Mouse (Mus musculus) ovary, postnatal 14 days (tissue): ENCODE data around the gene Zfp207.
A peak's percentile ranks its signal among the peaks of the same experiment; 100 is the strongest.
"Not testable (repeated sequence)": the region's sequence is repeated elsewhere in the genome, so short reads cannot be mapped to it uniquely, and the experiment has no call there.

Experiments
- DNase-seq: peaks from one replicate; pipeline ENCODE4 v3.0.0; 2022; ENCODE audit warnings: low spot score

Gene Zfp207

DNA sequence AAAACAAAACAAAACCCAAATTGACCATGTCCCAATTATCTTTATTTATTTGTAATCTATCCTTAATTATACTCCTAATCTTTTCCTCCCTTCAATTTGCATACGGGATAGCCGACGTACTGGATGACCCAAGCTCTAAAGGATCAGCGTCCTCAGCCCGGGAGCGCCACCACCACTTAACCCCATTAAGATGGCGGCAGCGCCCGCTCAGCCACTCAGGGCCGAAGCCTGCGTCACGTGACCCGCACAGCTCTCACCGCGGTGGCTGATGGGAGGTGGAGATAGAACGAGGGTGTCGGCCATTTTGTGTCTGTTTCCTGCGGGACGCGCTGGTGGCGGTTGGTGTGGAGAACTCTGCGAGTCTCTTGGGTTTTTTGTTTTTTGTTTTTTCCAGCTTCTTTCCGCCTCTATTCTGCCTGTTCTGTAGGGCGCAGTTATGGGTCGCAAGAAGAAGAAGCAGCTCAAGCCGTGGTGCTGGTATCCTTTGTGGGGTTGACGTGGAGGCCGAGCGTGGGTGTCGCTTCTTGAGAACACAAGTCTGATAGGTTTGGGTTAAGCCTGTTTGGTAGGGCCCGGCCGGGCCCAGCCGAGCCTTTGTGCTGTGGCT, at the start of gene Zfp207:
Gene Zfp207 (plus strand): TSS at position 261 of the 607 bp plus-strand sequence.
- DNase-seq: peak; percentile 92

DNA sequence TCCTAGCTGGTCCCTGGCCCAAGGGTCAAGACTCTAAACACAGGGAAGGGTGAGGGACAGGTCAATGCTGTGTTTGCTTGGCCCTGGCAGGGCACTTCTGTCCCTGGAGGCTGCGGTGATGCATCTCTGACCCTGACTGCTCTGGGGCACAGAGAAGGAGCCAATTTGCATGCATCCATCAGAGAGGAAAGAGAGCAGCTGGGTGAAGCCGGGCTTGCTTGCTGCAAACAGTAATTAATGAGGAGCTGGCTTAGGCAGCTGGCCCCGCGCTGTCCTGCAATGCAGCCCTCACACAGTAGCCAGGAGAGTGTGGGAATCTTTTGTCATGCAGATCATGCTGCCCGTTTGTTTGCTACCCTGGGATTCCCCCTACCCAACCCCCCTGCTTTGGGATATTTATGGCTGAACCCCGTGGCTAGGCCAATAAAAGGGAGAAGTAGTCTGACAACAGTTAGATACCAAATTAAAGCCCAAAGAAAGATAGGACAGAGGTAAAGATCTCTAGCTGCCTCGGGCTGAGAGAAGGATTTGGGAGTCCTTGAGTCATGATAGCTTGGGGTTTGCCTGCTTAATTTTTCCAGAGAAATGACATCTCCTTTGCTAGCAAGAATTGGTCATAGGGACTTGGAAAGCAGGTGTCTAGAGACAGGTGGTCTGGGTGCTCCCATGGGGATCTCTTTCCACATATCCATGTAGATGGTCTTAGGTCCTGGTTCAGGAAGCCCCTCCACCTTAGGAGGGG, 47.3 kb upstream of the Zfp207 start:
- DNase-seq: no peak

DNA sequence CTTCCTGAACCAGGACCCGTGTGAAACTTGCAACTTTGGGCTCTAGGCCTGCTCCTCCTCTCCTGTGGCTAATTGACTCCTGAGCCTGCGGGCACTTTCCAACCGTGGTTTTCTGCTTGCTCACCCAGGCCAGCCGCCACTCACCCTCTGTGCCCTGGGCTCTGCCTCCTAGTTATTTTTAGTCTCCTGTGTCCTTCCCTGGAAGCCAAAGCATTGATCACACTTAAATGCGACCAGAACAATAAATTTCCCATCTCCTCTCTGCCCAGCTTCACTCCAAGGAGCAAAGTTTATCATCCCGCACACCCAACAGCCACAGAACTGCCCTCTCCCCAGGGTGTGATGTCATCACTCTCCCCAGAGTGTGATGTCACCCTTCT, 46.7 kb upstream of the Zfp207 start:
- no peak for DNase-seq

DNA sequence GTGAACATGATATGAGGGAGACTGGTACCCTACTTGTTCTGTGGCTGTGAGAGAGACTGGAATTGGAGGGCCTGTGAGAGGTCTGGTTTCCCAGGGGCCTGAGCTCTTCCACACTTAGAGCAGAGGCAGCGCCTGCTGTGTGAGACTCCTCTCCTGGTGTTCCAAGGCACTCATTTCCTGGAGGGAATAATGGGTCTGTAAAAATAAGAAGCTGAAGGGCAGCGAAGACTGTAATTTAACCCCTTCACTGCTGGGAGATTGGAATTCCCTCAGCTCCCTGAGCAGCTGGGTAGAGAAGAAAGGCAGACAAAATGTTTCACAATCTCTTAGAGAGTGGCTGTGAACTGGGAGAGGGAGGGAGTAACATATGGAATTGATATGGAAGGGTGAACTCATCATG, 40.6 kb upstream of the Zfp207 start:
- no peak for DNase-seq

DNA sequence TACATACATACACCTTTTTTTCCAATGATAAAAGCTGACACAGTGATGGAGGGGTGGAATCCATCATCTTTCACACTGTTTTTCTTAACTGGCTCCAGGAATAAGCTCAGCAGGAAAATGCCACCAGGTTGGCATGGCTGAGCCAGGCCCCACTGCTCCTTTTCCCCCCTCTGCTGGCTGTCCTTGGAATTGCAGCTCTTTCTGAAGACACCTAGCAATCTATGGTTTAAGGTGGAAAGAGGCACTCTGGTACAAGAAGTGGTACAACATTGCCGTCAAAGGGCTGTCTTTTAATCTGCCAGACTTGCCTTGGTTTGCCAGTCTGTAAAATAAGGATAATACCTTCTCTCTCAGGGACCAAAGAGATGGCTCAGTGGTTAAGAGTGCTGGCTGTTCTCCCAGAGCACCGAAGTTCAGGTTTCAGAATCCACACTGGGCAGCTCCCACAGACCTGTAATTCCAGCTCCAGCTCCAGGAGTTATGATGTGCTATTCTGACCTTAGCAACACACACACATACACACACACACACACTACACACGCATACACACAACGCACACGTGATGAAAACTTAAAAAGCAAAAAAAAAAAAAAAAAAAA, 31.1 kb upstream of the Zfp207 start:
- peak; percentile 87 for DNase-seq

DNA sequence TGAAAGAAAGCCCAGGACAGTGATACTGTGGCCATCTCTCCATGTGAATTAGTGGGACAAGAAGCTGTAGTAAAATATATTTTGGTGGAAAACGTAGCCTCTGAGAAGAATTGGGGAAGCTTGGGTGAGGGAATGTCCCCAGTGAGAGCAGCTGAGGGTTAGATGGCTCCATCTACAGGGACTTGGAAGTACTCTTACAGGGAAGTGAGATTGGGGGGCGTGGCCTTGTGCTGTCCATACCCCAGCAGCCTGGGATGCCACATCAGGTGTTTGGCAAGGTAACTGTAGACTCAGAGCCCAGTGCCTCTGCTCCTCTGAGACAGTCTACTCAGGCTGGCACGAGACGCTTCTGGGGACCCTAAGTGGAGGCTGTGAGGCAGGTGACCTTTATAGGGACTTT, 28.2 kb upstream of the Zfp207 start:
- DNase-seq: no peak

DNA sequence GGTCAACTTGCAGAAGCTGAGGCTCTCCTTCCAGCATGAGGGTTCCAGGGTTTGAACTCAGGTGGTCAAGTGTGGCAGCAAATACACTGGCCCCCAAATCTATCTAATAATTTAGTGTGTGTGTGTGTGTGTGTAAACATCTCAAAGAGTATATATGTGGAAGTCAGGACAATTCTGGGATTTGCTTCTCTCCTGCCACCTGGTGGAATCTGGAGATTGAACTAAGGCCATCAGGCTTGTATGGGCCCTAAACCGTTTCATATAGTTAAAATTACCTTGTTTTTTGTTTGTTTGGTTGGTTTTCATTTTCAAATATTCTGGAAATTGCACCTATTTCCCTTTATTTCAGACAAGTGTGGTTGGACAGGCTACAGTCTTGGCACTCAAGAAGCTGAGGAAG, 14.1 kb upstream of the Zfp207 start:
- DNase-seq: no peak

DNA sequence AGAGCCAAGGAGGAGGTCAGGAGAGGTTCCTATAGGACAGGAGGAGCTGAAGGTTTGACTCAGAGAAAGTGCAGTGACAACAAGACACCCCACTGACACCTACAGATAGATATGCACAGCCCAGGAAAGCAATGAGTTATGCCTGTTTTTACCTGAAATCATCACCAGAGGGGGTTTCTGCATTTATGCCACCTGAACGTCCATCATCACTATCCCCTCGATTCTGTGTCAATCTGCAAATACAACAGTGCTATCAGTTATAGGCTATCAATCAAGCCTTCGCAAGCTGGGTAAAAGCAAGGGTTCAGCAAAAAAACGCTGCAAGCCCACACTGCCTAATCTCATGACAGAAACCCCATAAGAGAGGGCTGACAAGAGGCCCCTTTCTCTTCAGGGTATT, 6.4 kb upstream of the Zfp207 start:
- no peak for DNase-seq

DNA sequence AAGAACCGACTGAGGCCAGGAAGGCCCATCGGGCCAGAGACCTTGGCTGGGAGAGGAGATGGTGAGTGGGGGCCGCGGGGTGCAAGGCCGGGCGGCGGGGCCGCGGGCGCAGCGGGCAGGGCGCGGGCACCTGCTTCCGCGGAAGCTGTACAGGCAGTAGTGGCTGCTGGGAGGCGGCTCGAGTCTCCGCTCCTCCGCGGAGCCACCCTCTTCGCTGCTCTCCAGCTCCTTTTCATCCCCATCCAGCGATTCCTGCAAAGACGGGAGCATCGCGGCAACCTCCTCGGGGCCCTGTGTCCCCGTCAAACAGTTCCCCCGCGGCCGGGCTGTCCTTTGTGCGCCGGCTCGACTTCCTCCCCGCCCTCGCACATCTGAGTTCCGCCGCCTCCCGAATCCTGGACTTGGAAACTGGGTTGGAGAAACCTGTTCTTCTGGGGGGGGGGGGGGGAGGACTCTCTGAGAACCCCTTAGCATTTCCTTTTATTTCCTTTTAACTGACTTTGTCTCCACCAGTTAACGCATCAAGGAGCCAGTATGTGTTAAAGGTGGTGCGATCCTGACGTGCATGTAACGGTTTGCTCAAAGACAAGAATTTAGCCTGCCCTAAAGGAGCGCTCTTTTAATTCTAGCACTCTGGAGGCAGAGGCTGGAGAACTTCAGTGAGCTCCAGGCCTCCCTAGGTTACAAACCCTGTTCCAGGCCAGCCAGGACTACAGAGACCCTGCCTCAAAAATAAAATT, 5.2 kb upstream of the Zfp207 start, which contains the start of gene 5730455P16Rik:
Gene 5730455P16Rik (minus strand): TSS at position 323 of the 740 bp plus-strand sequence.
- peak; percentile 76 for DNase-seq

DNA sequence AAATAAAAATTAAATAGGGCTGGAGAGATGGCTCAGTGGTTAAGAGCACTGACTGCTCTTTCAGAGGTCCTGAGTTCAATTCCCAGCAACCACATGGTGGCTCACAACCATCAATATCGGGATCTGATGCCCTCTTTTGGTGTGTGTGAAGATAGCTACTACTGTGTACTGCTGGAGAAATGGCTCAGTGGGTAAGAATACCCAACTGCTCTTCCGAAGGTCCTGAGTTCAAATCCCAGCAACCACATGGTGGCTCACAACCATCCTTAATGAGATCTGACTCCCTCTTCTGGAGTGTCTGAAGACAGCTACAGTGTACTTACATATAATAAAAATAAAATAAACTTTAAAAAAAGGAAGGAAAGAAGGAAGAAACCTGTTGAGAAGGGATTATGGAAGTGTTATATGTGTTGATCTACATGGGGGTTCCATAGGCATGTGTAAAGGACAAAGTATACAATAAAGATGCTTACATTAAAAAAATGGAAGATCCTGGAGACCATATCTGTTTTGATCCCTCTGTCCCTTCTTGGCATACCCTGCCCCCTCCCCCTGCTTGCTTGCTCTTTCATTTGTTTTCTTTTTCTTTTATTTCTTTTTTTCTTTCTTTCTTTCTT, 4.5 kb upstream of the Zfp207 start:
- not testable (repeated sequence) for DNase-seq

DNA sequence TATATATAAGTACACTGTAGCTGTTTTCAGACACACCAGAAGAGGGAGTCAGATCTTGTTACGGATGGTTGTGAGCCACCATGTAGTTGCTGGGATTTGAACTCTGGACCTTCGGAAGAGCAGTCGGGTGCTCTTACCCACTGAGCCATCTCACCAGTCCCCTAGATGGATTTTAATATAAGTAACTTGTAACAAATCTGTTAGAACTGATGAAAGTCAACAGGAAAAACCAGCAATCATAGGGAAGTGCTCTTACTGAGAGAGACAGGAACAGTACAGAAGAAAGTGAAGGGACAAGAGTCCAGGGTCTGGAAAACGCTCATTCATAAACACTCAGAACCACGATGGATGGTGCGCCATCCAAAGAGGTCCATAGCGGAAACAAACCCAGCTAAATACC, 3.9 kb upstream of the Zfp207 start:
- DNase-seq: not testable (repeated sequence)

DNA sequence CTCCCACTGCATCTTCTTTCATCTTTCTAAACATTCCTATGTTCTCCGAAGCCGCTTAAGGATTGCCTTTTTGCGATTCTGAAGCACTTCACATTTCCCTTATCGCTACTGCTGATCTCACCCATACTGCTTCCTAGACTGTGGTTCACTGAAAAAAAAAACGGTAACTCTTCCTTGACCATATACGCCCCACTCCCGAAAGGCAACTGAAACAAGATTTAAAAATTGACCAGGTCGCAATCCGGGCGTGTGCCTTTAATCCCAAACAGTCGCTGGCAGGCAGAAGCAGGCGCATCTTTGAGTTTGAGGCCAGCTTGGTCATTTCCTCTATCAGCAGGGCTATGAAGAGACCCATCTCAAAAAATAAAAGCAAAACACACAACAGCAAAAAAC, 457 bp upstream of the Zfp207 start:
- DNase-seq: peak; percentile 27

DNA sequence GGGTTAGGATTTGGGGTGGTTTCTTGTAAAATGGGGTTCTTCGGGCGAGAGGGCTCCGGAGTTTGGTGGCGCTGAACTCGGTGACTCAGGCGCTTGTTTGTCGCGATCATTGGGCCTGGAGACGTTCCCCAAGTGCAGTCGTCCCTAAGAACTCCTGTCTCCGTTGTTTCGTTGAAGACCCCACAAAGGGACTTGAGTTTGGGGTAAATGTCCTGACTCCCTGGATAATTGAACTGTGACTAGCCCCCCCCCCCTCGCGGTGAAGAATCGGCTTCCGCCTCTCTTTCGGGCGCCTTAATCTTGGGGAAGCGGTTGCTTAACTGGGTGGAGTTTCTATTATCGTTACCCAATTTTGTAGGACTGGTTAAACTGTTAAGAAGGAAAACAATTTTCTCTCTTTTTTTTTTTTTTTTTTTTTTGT, 557 bp downstream of the Zfp207 start:
- no peak for DNase-seq

DNA sequence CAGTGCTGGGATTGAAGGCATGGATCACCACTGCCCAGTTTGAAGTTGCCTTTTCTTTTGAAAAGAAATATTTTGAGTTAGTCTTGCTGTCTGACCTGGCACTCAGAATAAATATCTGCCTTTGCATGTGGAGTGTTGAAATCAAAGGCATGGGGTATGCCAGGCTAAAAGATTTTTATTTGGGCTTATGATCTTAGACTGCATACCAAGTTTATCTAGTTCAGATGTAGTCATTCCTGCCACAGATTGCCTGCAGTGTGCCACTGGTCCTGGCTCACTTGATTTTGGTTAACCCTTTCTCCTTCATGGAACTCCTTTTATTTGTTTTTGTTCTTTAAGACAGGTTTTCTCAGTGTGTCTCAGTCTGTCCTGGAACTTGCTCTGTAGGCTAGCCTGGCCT, 1.4 kb downstream of the Zfp207 start:
- no peak for DNase-seq

DNA sequence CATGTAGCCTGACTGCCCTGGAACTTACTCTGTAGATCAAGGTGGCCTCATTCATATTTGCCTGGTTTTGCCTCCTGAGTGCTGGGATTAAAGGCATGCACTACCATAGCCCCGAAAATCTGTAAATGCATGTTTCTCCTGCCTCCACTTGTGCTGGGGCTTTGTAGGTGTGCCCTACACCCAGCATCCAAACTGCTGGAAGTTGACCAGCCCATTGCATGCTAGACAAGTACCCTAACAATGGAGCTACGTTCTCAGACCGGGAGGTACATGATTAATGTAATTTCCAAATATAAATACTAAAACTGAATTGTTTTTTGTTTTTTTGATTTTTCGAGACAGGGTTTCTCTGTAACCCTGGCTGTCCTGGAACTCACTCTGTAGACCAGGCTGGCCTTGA, 2.0 kb downstream of the Zfp207 start:
- no peak for DNase-seq

DNA sequence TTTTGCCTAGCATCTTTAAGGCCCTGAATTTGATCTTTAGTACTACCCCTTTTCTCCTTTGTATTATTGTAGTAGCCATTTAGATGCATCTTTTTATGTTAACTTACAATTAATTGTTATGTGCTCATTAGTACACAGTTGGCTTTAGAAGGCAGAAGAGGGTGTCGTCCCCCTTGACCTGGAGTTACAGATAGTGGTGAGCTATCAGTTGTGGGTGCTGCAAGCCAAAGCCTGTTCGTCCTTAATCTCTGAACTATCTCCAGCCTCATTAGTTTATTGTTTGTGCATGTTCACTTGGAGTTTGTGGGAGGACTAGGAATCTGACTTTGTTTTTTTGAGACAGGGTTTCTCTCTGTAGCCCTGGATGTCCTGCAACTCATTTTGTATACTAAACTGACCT, 3.7 kb downstream of the Zfp207 start:
- DNase-seq: no peak

DNA sequence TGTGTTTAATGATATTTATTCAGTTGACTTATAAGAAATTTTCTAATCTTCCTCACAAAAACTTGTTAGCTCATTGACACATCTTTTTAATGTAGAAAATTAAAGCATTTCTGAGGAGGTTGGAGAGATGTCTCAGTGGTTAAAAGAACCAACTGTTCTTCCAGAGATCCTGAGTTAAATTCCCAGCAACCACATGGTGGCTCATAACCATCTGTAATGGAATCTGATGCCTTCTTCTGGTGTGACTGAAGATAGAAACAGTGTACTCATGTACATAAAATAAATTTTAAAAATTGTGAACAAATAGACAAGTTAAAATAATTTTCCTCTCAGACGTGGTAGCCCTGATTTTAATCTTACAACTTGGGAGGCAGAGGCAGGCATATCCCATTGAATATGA, 6.8 kb downstream of the Zfp207 start:
- DNase-seq: no peak

DNA sequence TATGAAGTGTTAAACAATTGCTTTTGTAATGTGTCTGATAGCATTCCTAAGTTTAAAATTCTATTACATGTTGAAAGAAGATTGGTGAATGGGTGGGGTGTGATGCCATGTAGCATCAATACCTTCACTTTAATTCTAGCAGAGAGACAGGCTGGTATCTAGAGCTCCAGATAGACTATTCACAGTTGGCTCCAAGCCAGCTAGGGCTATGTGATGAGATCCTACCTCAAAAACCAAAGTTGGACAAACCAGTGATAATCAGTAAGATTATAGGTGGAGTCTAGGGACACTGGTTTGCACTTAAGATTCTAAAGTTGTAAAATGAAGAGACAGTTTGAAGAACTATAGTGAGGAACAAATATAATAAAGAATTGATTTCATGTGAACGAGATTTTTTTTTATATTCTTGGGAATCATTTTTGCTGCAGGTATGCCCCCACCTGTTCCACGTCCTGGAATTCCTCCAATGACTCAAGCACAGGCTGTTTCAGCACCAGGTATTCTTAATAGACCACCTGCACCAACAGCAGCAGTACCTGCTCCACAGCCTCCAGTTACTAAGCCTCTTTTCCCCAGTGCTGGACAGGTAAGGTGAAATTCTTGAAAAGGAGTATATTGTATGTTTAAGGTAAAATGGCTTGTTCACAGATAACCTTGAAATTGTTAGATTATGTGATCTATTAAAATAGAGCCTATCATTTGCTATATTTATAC, 8.5 kb downstream of the Zfp207 start:
- no peak for DNase-seq

DNA sequence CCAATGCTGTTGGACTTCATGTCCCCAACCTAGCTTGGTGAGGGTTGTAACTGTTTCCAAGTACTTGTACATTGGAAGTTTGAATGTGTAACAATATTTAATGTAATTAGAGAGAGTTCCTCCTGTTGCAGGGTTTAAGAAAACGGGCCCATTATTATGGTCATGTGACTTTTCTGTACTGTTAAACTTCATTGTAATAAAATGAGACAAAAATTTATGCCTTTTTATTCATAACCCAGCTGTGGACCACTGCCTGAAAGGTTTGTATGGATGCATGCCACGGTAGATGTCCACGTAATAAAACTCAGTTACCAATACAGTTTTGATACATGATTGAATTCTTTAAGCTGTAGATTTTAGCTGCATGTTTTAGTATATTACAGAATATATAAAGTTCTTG, 12.9 kb downstream of the Zfp207 start:
- no peak for DNase-seq

DNA sequence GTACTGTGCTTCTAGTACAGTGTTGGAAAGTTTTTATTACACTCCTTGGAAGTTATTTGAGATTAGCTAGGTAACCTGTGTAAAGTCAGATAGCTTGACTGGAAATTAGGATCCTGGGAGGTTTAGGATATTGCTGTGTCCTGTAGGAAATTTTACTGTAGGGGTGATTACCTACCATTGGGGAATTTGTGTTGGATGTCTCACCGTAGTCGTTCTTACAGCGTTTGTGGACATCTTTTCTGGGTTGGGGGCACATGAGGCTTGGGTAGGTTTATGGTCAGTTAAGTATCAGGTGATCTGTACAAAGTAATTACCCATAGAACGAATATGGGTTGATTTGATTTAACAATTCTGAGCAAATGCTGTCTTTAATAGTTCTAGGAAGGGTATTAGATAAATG, 13.5 kb downstream of the Zfp207 start:
- no peak for DNase-seq

DNA sequence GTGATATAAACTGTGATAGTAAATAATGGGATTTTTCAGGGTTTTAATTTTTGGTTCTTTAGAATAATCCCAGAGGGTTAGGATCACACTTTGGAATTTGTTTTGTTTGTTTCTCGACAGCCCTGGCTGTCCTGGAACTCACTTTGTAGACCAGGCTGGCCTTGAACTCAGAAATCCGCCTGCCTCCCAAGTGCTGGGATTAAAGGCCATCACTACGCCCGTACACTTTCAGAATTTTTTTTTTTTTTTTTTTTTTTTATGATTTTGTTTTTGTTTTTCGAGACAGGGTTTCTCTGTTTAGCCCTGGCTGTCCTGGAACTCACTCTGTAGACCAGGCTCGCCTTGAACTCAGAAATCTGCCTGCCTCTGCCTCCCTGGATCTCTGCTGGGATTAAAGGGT, 24.8 kb downstream of the Zfp207 start:
- not testable (repeated sequence) for DNase-seq

DNA sequence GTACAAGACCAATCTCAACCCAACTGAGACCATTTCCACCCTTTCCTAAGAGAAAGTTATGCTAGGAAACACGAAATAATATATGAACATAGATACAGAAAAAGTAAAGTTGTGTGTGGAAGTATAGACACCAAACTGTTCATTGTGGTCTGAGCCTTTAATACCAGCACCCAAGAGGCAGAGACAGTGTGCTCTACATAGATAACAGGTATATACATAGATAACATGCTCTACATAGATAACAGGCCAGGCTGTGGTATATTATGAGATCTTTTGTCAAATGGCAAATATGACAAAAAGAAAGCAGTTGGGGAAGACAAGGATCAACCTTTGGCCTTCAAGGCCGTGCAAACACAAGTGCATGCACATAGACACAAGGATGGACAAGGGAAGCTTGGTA, 27.3 kb downstream of the Zfp207 start:
- no peak for DNase-seq
